Mouse (Mus musculus): Measurements from ENCODE around the gene Tmem171.

- no peak for TF ChIP-seq CTCF (conservative IDR thresholded peaks at IDR 0.05; ENCODE audit: low read length)
- TF ChIP-seq POU5F1 (IDR thresholded peaks at IDR 0.05; ENCODE audit: borderline replicate concordance, low read length), result no peak
- TF ChIP-seq NANOG (IDR thresholded peaks at IDR 0.05; ENCODE audit: borderline replicate concordance, low read length), result no peak
Measured at GRCm38 (mm10) chr13:98679230-98679629, 15.4 kb downstream of the Tmem171 start.
